Mouse (Mus musculus): Measurements from ENCODE around the gene Dusp8. TPM values are rescaled to one million over a fixed set of nuclear protein-coding genes. Genes with fewer than 3 reads are reported as not detected.

The Dusp8 gene
- polyA plus RNA-seq, 1 experiment from 2014 or later, result 22.6 TPM

Other genes starting within 250 kb of the Dusp8 start
- gene Tollip, start 177.3 kb downstream of the Dusp8 start, polyA plus RNA-seq (2014; fragmentation: Nextera tagmentation; extraction: Ambion mirVana), result 59.8 and 70.7 TPM in 2 replicates
- gene Brsk2, start 146.1 kb downstream of the Dusp8 start, polyA plus RNA-seq (2014; fragmentation: Nextera tagmentation; extraction: Ambion mirVana), result 13.8 and 15.5 TPM in 2 replicates
- 52.9 and 55.9 TPM in 2 replicates for gene Mob2, start 34.8 kb downstream of the Dusp8 start, polyA plus RNA-seq (2014; fragmentation: Nextera tagmentation; extraction: Ambion mirVana)
- 0.31 TPM in 1 of 2 replicates, not detected in the other for gene Gm45618, start 24.9 kb upstream of the Dusp8 start, polyA plus RNA-seq (2014; fragmentation: Nextera tagmentation; extraction: Ambion mirVana)
- not detected in 2 replicates for gene Gm39115, start 40.2 kb upstream of the Dusp8 start, polyA plus RNA-seq (2014; fragmentation: Nextera tagmentation; extraction: Ambion mirVana)
- not detected in 2 replicates for gene Gm45337, start 48.8 kb upstream of the Dusp8 start, polyA plus RNA-seq (2014; fragmentation: Nextera tagmentation; extraction: Ambion mirVana)
- not detected in 2 replicates for gene Gm29735, start 61.3 kb upstream of the Dusp8 start, polyA plus RNA-seq (2014; fragmentation: Nextera tagmentation; extraction: Ambion mirVana)
- not detected in 2 replicates for gene Gm4553, start 69.9 kb upstream of the Dusp8 start, polyA plus RNA-seq (2014; fragmentation: Nextera tagmentation; extraction: Ambion mirVana)
- not detected in 2 replicates for gene Krtap5-2, start 80.2 kb upstream of the Dusp8 start, polyA plus RNA-seq (2014; fragmentation: Nextera tagmentation; extraction: Ambion mirVana)
- not detected in 2 replicates for gene Gm10153, start 94.5 kb upstream of the Dusp8 start, polyA plus RNA-seq (2014; fragmentation: Nextera tagmentation; extraction: Ambion mirVana)
- not detected in 2 replicates for gene Krtap5-3, start 105.5 kb upstream of the Dusp8 start, polyA plus RNA-seq (2014; fragmentation: Nextera tagmentation; extraction: Ambion mirVana)
- not detected in 2 replicates for gene Gm7579, start 116.0 kb upstream of the Dusp8 start, polyA plus RNA-seq (2014; fragmentation: Nextera tagmentation; extraction: Ambion mirVana)
- gene Krtap5-5, start 134.1 kb upstream of the Dusp8 start, polyA plus RNA-seq (2014; fragmentation: Nextera tagmentation; extraction: Ambion mirVana), result not detected in 2 replicates
- not detected in 2 replicates for gene Gm40460, start 145.2 kb upstream of the Dusp8 start, polyA plus RNA-seq (2014; fragmentation: Nextera tagmentation; extraction: Ambion mirVana)
- not detected in 2 replicates for gene Gm2431, start 162.5 kb upstream of the Dusp8 start, polyA plus RNA-seq (2014; fragmentation: Nextera tagmentation; extraction: Ambion mirVana)
- not detected in 2 replicates for gene Gm4559, start 178.5 kb upstream of the Dusp8 start, polyA plus RNA-seq (2014; fragmentation: Nextera tagmentation; extraction: Ambion mirVana)
- not detected in 2 replicates for gene Krtap5-1, start 201.3 kb upstream of the Dusp8 start, polyA plus RNA-seq (2014; fragmentation: Nextera tagmentation; extraction: Ambion mirVana)
- gene Krtap5-4, start 207.7 kb upstream of the Dusp8 start, polyA plus RNA-seq (2014; fragmentation: Nextera tagmentation; extraction: Ambion mirVana), result not detected in 2 replicates